Mouse (Mus musculus): Measurements from ENCODE around the gene Nfkbia. TPM values are rescaled to one million over a fixed set of nuclear protein-coding genes. Genes with fewer than 3 reads are reported as not detected.

Nfkbia gene
- polyA plus RNA-seq, 1 experiment = 674 TPM

- Histone ChIP-seq H3K27ac (ENCODE audit: control insufficient read depth, insufficient read depth, low read length) (peak overlapping the region; percentile 92), H3K4me1 (replicated peaks; ENCODE audit: control insufficient read depth, insufficient read depth, low read length) (peaks cover 69% of the 10 kb centered on the region), H3K4me3 (ENCODE audit: control insufficient read depth, insufficient read depth, low read length) (no peak overlapping the region), H3K36me3 (ENCODE audit: control insufficient read depth, insufficient read depth, low read length) (no peaks in the 10 kb centered on the region), H3K27me3 (ENCODE audit: control insufficient read depth, insufficient read depth, low read length) (no peaks in the 10 kb centered on the region)
- 80% methylated on average over 4 of the region's 4 CpGs for WGBS
- TF ChIP-seq CTCF (IDR thresholded peaks at IDR 0.05; ENCODE audit: borderline replicate concordance, control insufficient read depth, extremely low read depth, insufficient read depth, low read length, poor library complexity) (no peak), POLR2A (IDR thresholded peaks at IDR 0.05; ENCODE audit: control insufficient read depth, extremely low read depth, insufficient read depth, low read length, poor library complexity) (no peak)
- DNase-seq = no peak
These were observed 46.1 kb downstream of the Nfkbia start for GRCm38 (mm10) chr12:55446366-55446745.

DNA sequence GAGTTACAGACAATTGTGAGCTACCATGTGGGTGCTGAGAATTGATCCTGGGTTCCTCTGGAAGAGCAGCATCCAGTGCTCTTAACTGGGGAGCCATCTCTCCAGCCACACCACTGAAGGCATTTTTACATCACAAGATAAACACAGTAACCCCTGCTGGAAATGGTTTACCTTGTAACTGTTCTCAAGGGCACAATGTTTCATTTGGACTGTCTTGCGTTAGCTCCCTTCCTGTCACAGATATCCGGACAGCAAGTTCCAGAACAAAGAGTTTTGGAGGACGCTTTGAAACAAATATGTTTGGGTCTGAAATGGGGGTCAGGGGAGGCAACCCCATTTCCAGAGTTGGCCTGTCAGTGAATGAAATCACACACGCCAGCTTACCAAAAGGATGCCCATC lies 46.9 kb downstream of the Nfkbia start:
- Histone ChIP-seq H3K4me3 (ENCODE audit: control insufficient read depth, insufficient read depth, low read length) (no peak overlapping the region), H3K36me3 (ENCODE audit: control insufficient read depth, insufficient read depth, low read length) (no peaks in the 10 kb centered on the region), H3K27ac (ENCODE audit: control insufficient read depth, insufficient read depth, low read length) (no peak overlapping the region), H3K27me3 (ENCODE audit: control insufficient read depth, insufficient read depth, low read length) (no peaks in the 10 kb centered on the region), H3K4me1 (replicated peaks; ENCODE audit: control insufficient read depth, insufficient read depth, low read length) (peaks cover 69% of the 10 kb centered on the region)
- no peak for TF ChIP-seq CTCF (IDR thresholded peaks at IDR 0.05; ENCODE audit: borderline replicate concordance, control insufficient read depth, extremely low read depth, insufficient read depth, low read length, poor library complexity)
- no peak for TF ChIP-seq POLR2A (IDR thresholded peaks at IDR 0.05; ENCODE audit: control insufficient read depth, extremely low read depth, insufficient read depth, low read length, poor library complexity)
- no peak for DNase-seq
- 97% methylated on average over 4 of the region's 4 CpGs for whole genome bisulfite sequencing

DNA sequence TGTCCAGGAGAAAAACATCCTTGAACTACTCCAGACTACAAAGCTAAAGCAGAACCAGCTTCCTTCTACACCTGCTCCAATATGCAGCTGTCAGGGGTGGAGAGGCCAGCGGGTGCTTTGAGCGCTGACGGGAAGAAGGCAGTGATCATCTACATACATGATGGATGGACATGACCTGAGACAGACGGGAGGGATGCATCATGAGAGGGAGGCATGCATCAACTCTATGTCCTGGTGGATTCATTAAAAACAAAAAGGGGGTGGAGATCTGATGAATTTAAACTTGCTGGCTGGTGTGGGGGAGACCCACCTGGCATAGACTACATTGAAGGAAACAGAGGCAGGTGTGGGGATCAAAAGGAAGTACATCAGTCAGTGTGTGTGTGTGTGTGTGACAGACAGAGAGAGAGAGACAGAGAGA lies 48.4 kb downstream of the Nfkbia start:
- 25% methylated on average over 4 of the region's 4 CpGs for WGBS
- H3K36me3 ChIP-seq (ENCODE audit: control insufficient read depth, insufficient read depth, low read length) = no peaks in the 10 kb centered on the region
- no peaks in the 10 kb centered on the region for H3K27me3 ChIP-seq (ENCODE audit: control insufficient read depth, insufficient read depth, low read length)
- peak overlapping the region; percentile 65 for H3K27ac ChIP-seq (ENCODE audit: control insufficient read depth, insufficient read depth, low read length)
- peak; percentile 66 for DNase-seq
- TF ChIP-seq POLR2A (IDR thresholded peaks at IDR 0.05; ENCODE audit: control insufficient read depth, extremely low read depth, insufficient read depth, low read length, poor library complexity) = no peak
- no peak for TF ChIP-seq CTCF (IDR thresholded peaks at IDR 0.05; ENCODE audit: borderline replicate concordance, control insufficient read depth, extremely low read depth, insufficient read depth, low read length, poor library complexity)
- H3K4me1 ChIP-seq (replicated peaks; ENCODE audit: control insufficient read depth, insufficient read depth, low read length) = peaks cover 64% of the 10 kb centered on the region
- no peak overlapping the region for H3K4me3 ChIP-seq (ENCODE audit: control insufficient read depth, insufficient read depth, low read length)

DNA sequence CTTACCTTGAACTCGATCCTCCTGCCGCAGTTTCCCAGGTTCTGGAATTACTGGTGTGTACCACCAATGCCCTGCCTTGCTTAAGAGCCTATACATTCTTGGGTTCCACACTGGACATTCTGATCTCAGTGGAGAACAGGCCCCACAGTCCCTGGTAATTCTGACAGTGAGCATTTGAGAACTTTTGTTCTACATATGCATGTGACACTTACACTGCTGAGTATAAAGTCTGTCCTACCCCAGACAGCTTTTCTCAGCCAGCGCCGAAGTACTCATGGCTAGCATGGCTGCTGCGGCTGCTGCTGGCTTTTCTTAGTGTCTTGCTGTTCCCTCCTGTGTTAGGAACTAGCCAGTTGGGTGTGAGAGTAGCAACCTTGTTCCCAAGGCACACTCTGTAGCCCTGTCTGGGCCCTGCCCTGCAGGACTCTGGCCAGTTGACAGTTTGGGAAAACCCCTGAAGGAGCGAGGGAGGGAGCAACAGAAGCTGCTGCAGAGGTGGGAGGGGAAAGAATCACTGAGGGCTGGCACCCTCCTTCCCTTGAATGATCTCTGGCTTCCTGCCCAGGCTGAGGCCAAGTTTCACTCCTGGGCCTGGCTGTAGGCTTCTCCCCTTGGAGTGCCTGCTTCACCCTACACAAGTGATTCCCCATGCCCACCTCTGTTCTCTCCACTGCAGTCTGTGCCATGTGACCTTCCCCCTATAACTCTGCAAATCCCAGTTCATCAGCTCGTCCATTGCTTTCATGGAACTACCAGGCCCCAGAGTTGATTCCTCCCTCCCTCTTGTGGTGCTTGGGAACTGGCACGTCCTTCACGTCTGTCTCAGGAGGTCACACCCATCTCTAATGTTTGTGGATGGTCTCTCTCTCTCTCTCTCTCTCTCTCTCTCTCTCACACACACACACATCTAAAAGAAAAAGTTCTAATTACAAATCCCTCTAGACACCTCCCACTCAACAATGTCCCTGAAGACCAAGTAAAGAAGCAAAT lies 49.3 kb downstream of the Nfkbia start:
- H3K4me3 ChIP-seq (ENCODE audit: control insufficient read depth, insufficient read depth, low read length) = no peak overlapping the region
- peak overlapping the region; percentile 65 for H3K27ac ChIP-seq (ENCODE audit: control insufficient read depth, insufficient read depth, low read length)
- TF ChIP-seq POLR2A (IDR thresholded peaks at IDR 0.05; ENCODE audit: control insufficient read depth, extremely low read depth, insufficient read depth, low read length, poor library complexity) (no peak), CTCF (IDR thresholded peaks at IDR 0.05; ENCODE audit: borderline replicate concordance, control insufficient read depth, extremely low read depth, insufficient read depth, low read length, poor library complexity) (no peak)
- H3K4me1 ChIP-seq (replicated peaks; ENCODE audit: control insufficient read depth, insufficient read depth, low read length) = peaks cover 72% of the 10 kb centered on the region
- no peaks in the 10 kb centered on the region for H3K36me3 ChIP-seq (ENCODE audit: control insufficient read depth, insufficient read depth, low read length)
- H3K27me3 ChIP-seq (ENCODE audit: control insufficient read depth, insufficient read depth, low read length) = no peaks in the 10 kb centered on the region
- 62% methylated on average over 9 of the region's 9 CpGs for WGBS
- DNase-seq = peak; percentile 60

GRCm38 (mm10) chr12:55442245-55442644 lies 50.2 kb downstream of the Nfkbia start:
- H3K27me3 ChIP-seq (ENCODE audit: control insufficient read depth, insufficient read depth, low read length) = no peaks in the 10 kb centered on the region
- TF ChIP-seq CTCF (IDR thresholded peaks at IDR 0.05; ENCODE audit: borderline replicate concordance, control insufficient read depth, extremely low read depth, insufficient read depth, low read length, poor library complexity) (no peak), POLR2A (IDR thresholded peaks at IDR 0.05; ENCODE audit: control insufficient read depth, extremely low read depth, insufficient read depth, low read length, poor library complexity) (no peak)
- no peak for DNase-seq
- no peak overlapping the region; the same call in 1 of the 2 replicates for H3K27ac ChIP-seq (ENCODE audit: control insufficient read depth, insufficient read depth, low read length)
- 100% methylated on average over 1 of the region's 1 CpGs for WGBS
- peaks cover 70% of the 10 kb centered on the region for H3K4me1 ChIP-seq (replicated peaks; ENCODE audit: control insufficient read depth, insufficient read depth, low read length)
- H3K4me3 ChIP-seq (ENCODE audit: control insufficient read depth, insufficient read depth, low read length) = no peak overlapping the region
- H3K36me3 ChIP-seq (ENCODE audit: control insufficient read depth, insufficient read depth, low read length) = no peaks in the 10 kb centered on the region

GRCm38 (mm10) chr12:55440416-55440815 lies 52.0 kb downstream of the Nfkbia start:
- no peak for DNase-seq
- Histone ChIP-seq H3K27ac (ENCODE audit: control insufficient read depth, insufficient read depth, low read length) (no peak overlapping the region), H3K4me3 (ENCODE audit: control insufficient read depth, insufficient read depth, low read length) (no peak overlapping the region), H3K4me1 (replicated peaks; ENCODE audit: control insufficient read depth, insufficient read depth, low read length) (peaks cover 55% of the 10 kb centered on the region), H3K36me3 (ENCODE audit: control insufficient read depth, insufficient read depth, low read length) (no peaks in the 10 kb centered on the region), H3K27me3 (ENCODE audit: control insufficient read depth, insufficient read depth, low read length) (no peaks in the 10 kb centered on the region)
- TF ChIP-seq POLR2A (IDR thresholded peaks at IDR 0.05; ENCODE audit: control insufficient read depth, extremely low read depth, insufficient read depth, low read length, poor library complexity) = no peak
- TF ChIP-seq CTCF (IDR thresholded peaks at IDR 0.05; ENCODE audit: borderline replicate concordance, control insufficient read depth, extremely low read depth, insufficient read depth, low read length, poor library complexity) = no peak
- 93% methylated on average over 5 of the region's 5 CpGs for WGBS

Other genes starting within 250 kb of the Nfkbia start
- gene 1110008L16Rik, start 193.1 kb downstream of the Nfkbia start, polyA plus RNA-seq (2012; rRNA removed) = 6.1 and 6.7 TPM in 2 replicates
- 3.6 and 3.9 TPM in 2 replicates for gene Ppp2r3c, start 189.6 kb downstream of the Nfkbia start, polyA plus RNA-seq (2012; rRNA removed)
- gene Psma6, start 108.4 kb downstream of the Nfkbia start, polyA plus RNA-seq (2012; rRNA removed) = 74.8 and 92.3 TPM in 2 replicates
- 0.09 and 0.11 TPM in 2 replicates for gene Aldoart2, start 72.6 kb upstream of the Nfkbia start, polyA plus RNA-seq (2012; rRNA removed)
- 0.03 and 0.10 TPM in 2 replicates for gene Insm2, start 106.8 kb upstream of the Nfkbia start, polyA plus RNA-seq (2012; rRNA removed)

All from thymus, adult 2 months (tissue).